Mouse (Mus musculus): ENCODE measurements around the gene Myoz2.

DNA sequence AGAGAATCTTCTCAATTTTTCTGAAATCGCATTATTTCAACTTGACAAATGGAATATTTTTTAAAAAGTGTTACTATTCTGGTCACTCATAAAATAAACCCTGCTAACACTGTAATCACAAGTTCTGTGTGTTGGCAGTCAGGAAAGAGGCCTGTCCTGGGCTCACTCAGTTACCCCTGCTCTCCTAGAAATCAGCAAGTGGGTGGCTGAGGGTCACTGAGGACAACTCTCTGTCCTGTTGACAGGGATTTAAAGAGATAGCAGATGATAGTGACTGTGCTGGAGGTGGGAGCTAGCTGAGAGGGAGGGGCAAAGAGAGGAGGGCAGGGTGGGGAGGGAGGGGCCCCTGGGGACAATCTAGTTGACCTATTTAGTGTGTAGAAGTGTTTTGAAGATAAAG is 36.2 kb upstream of the Myoz2 start:
- TF ChIP-seq CTCF (IDR thresholded peaks at IDR 0.05; ENCODE audit: low read depth, low read length): no peak
- no peak for TF ChIP-seq POLR2A (IDR thresholded peaks at IDR 0.05; ENCODE audit: borderline replicate concordance, low read depth, low read length)

Data from bone marrow macrophage, adult 2 months (primary cell).